Mouse (Mus musculus) adrenal gland, adult (tissue): ENCODE data around the gene Phactr1.
A peak's percentile ranks its signal among the peaks of the same experiment; 100 is the strongest.

Experiments
- DNase-seq, 2 experiments: peaks; one replicate each; pipeline ENCODE4 v3.0.0; 2022 to 2023; ENCODE audit warnings: low spot score in 1 of 2; ENCODE audit not compliant: inconsistent age in 2 of 2

Gene Phactr1

GRCm38 (mm10) chr13:43011516-43011915 is 331.1 kb downstream of the Phactr1 start:
- no peak for DNase-seq

DNA sequence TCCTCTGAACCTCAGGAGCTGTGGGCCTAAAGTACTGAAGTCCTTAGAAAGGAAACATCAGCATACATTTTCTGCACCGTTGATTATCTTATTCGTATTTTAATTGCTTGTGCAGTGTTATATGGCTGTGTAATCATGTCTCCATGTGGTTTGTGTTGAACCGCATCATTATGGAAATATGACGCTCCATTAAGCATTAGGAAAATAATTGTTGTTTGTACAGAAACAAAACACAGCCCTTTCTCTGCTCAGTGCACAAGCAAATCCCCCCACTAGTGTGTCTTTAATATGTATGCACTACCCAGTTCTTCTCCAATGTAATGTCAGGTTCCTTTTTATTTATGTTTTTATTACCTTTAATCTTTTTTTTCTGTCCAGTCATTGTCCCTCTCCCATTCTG is 333.6 kb downstream of the Phactr1 start:
- no peak for DNase-seq

DNA sequence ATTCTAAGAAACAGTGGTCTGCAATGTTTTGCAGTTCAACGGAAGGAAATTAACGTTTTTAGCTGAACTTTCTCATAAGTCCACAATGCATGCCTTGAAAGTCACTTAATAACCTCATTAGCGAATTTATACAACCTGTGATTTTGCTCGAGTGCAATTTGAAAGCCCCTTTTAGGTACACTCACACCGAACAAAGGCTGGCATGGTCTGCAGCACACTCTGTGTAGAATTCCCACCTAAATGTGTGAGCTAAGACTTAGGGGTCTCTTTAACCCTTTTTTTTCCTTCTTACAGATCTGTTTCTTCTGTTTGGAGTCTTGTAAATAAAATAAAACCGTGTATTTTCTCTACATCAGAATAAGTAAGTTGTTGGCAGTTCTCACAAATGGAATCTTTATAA is 335.3 kb downstream of the Phactr1 start:
- DNase-seq: no peak

- DNase-seq: no peak
These were observed 338.4 kb downstream of the Phactr1 start for GRCm38 (mm10) chr13:43018863-43019262.

GRCm38 (mm10) chr13:43021031-43021430 is 340.6 kb downstream of the Phactr1 start:
- DNase-seq: peak; percentile 12 to 27

GRCm38 (mm10) chr13:43023005-43023404 is 342.6 kb downstream of the Phactr1 start:
- no peak for DNase-seq

DNA sequence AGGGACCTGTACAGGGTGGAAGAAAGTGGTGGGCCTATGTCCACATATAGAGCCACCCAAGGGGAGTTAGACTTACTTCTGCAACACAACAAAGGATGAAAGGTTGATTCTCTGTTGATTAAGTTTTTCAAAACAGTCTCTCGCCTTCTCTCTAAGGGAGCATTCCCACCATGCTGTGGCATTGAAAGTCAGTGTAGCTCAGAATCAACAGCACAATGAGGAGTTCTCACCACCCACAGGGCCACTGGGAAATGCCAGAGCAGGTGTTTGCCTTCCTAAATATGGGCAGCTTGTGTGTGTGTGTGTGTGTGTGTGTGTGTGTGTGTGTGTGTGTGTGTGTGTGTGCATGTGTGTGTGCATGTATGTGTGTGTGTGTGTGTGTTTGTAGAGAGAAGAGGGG is 347.1 kb downstream of the Phactr1 start:
- no peak for DNase-seq

GRCm38 (mm10) chr13:43030222-43030621 is 349.8 kb downstream of the Phactr1 start:
- DNase-seq: no peak

- DNase-seq: peak in 1 of 2 experiments; percentile 23
These were observed 352.0 kb downstream of the Phactr1 start for GRCm38 (mm10) chr13:43032451-43032850.

DNA sequence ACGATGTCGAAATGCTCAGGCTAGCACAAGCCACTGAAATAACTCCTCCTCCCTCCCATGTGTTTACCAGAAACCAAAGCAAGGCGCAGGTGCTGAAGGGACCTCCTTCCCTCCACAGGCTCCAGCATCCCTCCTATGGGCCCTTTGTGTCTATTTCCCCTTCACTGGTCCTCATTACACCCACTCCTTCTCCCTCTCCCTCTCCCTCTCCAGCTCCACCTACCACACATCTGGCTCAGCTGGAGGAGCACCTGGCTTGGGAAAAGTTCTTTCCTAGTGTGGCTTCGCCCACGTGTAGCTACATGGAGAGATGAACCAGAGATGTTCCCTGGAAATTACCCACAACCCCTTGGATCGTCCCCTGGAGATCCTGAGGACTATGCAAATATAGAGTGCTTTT is 356.1 kb downstream of the Phactr1 start:
- DNase-seq: no peak

GRCm38 (mm10) chr13:43042766-43043165 is 362.3 kb downstream of the Phactr1 start:
- DNase-seq: no peak

DNA sequence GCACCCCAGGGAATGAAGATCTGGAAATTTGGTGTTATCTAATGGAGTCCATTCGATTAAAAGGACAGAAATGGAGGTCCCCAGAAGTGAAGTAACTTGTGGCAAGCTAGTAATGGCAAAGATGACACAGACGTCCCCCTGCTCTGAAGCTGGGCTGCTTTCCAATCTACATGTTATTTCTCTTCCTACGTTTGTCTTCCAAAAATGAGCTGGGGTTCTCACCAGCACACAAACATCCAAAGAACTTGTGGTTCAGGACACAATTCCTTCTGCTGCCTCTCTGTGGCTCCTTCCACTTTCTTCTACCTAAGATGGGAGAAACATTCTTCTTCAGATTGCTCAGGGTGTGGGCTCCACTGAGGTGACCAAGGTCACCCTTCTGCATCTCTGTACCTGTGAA is 368.1 kb downstream of the Phactr1 start:
- no peak for DNase-seq

- no peak for DNase-seq
These were observed 372.8 kb downstream of the Phactr1 start for GRCm38 (mm10) chr13:43053201-43053600.

DNA sequence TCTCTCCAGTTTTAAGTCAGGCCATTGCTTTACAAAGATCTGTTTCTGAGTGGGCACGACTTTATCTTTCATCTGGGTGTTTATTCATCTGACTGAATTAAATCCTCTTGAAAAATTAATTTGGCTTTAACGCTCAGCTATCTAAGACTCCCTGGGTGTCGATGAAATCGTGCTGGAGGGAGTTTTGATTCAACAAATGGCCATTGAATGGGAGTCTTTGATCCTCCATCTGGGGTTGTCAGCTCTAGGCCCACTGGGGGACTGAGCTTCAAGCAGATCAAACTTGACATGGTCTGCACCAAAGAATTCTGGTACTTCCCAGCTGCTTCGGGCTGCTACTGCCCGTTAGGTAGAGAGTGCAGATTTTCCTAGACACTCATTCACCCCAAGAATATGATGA is 374.7 kb downstream of the Phactr1 start:
- no peak for DNase-seq

GRCm38 (mm10) chr13:43057104-43057503 is 376.7 kb downstream of the Phactr1 start:
- DNase-seq: no peak

DNA sequence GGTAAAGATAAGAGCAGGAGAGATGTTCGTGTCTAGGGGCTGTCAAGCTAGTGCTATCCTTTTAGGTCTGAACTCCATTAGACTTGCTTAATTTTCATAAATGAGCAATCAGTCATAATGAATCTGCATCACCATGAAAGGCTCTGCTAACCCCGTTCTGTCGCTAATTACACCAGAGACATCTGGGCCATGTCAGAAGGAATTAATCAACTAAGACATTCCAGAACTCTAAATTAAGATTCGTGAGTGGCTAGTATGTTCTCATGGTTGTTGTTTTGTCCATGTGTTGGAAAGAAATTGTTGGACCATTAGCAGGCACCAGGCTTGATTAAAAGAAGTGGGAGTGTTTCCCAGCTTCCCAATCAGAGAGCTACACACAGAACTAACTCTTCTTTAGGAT is 382.9 kb downstream of the Phactr1 start:
- no peak for DNase-seq

DNA sequence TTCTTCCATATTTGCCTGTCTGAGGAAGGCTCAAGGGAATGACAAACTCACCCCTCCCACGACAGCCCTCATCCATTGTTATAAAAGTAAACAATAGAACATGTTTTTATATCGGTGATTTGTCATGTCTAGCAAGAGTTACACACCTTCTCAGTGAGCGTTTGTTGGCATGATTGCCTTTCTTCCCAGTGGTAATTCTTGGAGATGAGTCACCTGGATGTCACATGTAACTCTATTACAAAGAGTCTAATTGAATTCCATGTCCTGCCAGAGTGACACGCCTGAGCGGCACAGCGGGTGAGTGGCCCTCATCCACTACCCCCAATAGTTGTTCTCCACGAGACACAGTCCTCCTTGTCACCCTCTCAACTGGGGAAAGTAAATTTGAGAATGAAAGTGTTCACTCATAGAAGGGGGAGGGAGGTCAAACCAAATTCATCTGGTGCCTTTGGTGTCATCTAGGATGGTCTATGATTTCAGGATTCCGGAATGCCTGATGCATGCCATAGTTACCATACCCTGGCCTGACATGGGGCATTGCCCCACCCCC is 388.4 kb downstream of the Phactr1 start:
- DNase-seq: peak in 1 of 2 experiments; percentile 31

DNA sequence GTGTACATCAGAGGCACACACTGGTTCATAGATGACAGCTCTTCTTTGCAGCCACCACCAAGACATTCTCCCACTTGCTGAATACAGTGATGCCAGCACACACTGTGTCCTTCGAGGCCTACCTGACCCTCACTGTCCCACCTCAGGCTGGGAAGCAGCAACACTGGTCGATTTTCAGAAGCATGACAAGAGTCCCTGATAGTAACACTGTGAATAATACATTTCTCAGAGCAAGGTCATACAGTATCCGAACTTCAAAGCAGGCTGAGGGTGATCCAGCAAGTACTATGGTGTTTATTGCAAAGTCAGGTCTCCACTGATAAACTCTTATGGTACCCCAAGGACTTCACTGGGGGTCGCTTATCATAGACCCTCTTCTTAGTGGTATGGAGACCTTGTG is 390.1 kb downstream of the Phactr1 start:
- DNase-seq: peak; percentile 12 to 73

DNA sequence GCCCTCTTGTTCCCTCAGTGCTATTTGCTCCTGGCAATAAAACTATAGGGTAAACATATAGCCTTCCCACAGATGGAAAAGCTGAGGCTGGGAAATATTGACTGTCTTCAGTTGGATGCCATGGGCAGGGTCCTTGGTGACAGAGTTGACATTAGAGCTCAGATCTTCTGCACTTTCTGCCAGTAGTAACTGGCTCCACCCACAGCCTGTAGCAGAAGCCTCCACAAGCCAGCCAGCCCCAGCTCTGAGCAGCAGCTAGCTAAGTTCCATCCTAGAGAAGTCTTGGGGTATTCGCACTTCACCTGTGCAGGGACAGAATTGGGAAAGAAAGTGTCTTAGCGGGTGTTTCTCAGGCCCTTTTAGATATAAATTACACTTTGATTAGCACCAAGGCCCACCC is 390.5 kb downstream of the Phactr1 start:
- peak in 1 of 2 experiments; percentile 72 for DNase-seq

DNA sequence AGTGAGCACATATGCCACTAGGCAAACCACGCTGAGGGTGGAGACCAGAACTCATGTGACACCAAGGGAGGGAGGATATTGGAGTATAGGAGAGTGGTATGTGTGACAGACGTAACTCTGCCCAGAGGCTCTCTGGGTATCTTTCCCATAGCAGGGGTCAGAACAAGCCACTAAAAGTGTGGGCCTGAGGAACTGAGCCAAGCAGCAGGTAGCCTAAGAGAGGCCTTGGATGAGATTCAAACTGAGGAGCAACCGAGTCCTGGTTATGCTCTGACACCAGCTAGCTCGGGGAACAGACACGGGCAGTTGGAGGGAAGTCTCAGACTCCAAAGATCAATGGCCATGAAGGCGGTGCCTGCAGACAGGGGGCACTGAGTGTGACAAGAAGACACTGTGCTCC is 395.0 kb downstream of the Phactr1 start:
- no peak for DNase-seq

DNA sequence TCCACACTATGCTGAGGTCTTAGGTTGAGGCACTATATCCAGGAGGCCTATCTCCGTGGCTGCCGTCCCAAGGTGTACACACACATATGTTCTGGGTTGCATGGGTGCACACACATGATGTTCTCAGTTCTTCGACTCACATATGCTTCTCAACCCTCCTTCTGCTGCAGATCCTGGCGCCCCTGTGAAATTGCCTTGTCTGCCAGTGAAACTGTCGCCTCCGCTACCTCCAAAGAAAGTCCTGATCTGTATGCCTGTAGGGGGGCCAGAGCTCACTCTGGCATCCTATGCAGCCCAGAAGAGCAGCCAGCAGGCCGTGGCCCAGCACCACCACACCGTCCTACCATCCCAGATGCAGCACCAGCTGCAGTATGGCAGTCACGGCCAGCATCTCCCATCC is 397.1 kb downstream of the Phactr1 start:
- DNase-seq: no peak

- DNase-seq: peak in 1 of 2 experiments; percentile 78
These were observed 404.8 kb downstream of the Phactr1 start for GRCm38 (mm10) chr13:43085226-43085625.

DNA sequence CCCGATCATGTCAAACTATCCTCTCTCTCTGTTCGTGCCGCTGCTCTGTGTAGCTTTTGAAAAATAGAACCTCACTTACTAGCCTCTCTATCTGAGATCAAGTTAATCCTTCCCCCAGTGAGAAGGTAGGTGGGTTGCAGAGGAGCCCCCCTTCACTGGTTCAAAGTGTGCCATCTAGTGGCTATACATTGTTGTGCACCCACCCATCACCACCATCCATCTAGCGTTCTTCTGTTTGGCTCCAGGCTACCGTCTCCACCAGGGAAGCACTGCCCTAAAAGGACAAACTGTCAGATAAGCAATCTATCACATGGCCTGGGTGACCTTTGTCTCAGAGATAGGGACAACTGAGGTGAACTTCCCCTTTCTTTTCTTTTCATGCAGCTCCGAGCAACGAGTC is 413.9 kb downstream of the Phactr1 start:
- peak; percentile 13 to 71 for DNase-seq

- no peak for DNase-seq
These were observed 422.5 kb downstream of the Phactr1 start for GRCm38 (mm10) chr13:43102943-43103342.
